Mouse (Mus musculus) brain, embryonic 14.5 days (tissue): ENCODE results near the gene Dnah2.
"Not testable (repeated sequence)": the region's sequence is repeated elsewhere in the genome, so short reads cannot be mapped to it uniquely, and the experiment has no call there.

Source experiments
- CTCF ChIP-seq: fragments of 200-500 bp; IDR thresholded peaks from 2 replicates; pipeline ENCODE4 v1.5.1; 2012; ENCODE audit warnings: inconsistent platforms, mild to moderate bottlenecking, moderate library complexity, borderline replicate concordance; ENCODE audit not compliant: insufficient read depth, insufficient read length; ENCODE audit errors: extremely low read depth
- POLR2A ChIP-seq: fragments of 200-500 bp; IDR thresholded peaks from 2 replicates; pipeline ENCODE4 v1.6.1; 2012; ENCODE audit warnings: mild to moderate bottlenecking, inconsistent platforms, borderline replicate concordance; ENCODE audit not compliant: poor library complexity, insufficient read depth, insufficient read length, severe bottlenecking; ENCODE audit errors: extremely low read depth

- TF ChIP-seq POLR2A, CTCF: not testable (repeated sequence)
Observed at GRCm38 (mm10) chr11:69541741-69542140, 7.2 kb downstream of the Dnah2 start.
